Mouse (Mus musculus) embryonic facial prominence, embryonic 11.5 days (tissue): ENCODE results near the gene Tns2. TPM values are rescaled to one million over a fixed set of nuclear protein-coding genes. Genes with fewer than 3 reads are reported as not detected.

Experiments
- ATAC-seq: fragments of 200-750 bp; cut with Nextera tagmentation; replicated peaks from 2 replicates; pipeline ENCODE4 v1.8.0; 2017; ENCODE audit warnings: low read depth; ENCODE audit not compliant: insufficient number of reproducible peaks, low FRiP score, low TSS enrichment
- DNase-seq: peaks from one replicate; pipeline ENCODE4 v3.0.0-alpha.2; 2015; ENCODE audit warnings: low spot score
- H3K27ac ChIP-seq: fragments of 300-500 bp; sonication (generic); replicated peaks from 2 replicates; pipeline ENCODE4 v1.5.1; 2014; ENCODE audit warnings: mild to moderate bottlenecking, low read depth, low read length, control low read depth
- H3K27me3 ChIP-seq: fragments of 300-500 bp; sonication (generic); 2 replicates; pipeline ENCODE4 v1.6.1; 2014; ENCODE audit warnings: mild to moderate bottlenecking, low read length, moderate library complexity, mixed read lengths; ENCODE audit not compliant: control insufficient read depth, insufficient read depth
- H3K36me3 ChIP-seq: fragments of 300-500 bp; sonication (generic); replicated peaks from 2 replicates; pipeline ENCODE4 v1.6.1; 2014; ENCODE audit warnings: low read depth, mild to moderate bottlenecking, low read length, moderate library complexity, mixed read lengths; ENCODE audit not compliant: control insufficient read depth, insufficient read depth
- H3K4me1 ChIP-seq: fragments of 300-500 bp; sonication (generic); 2 replicates; pipeline ENCODE4 v1.6.1; 2014; ENCODE audit warnings: low read length, mixed read lengths; ENCODE audit not compliant: control insufficient read depth, insufficient read depth
- H3K4me2 ChIP-seq: fragments of 300-500 bp; sonication (generic); 2 replicates; pipeline ENCODE4 v1.6.1; 2014; ENCODE audit warnings: low read depth, mild to moderate bottlenecking, control low read depth, low read length, moderate library complexity
- H3K4me3 ChIP-seq: fragments of 300-500 bp; sonication (generic); 2 replicates; pipeline ENCODE4 v1.5.1; 2014; ENCODE audit warnings: low read depth, low read length, control low read depth
- H3K9ac ChIP-seq: fragments of 300-500 bp; sonication (generic); replicated peaks from 2 replicates; pipeline ENCODE4 v1.6.1; 2014; ENCODE audit warnings: mild to moderate bottlenecking, control low read depth, low read length
- H3K9me3 ChIP-seq: fragments of 300-500 bp; sonication (generic); replicated peaks from 2 replicates; pipeline ENCODE4 v1.6.1; 2016; ENCODE audit warnings: mild to moderate bottlenecking, low read length, inconsistent platforms, mixed read lengths; ENCODE audit not compliant: control insufficient read depth
- WGBS: fragments of 180-500 bp; shearing (Covaris S2); extraction: QIAGEN DNeasy Blood & Tissue Kit; methylation state at CpG from one replicate; pipeline ENCODE4 v1.1.7; 2014; 5-methylcytosine and 5-hydroxymethylcytosine counted together
- polyA plus RNA-seq: library from polyadenylated mRNA; unstranded; fragments of >200 nt; fragmentation: Nextera tagmentation; extraction: Ambion mirVana; gene quantifications from 2 replicates; pipeline ENCODE4 v1.2.1, GENCODE M21; 2014

Gene Tns2
- polyA plus RNA-seq, 1 experiment from 2014 or later: 14.0 TPM

- Histone ChIP-seq H3K36me3 (no peaks in the 10 kb centered on the region), H3K27ac (peak overlapping the region; percentile 92), H3K27me3 (no peaks in the 10 kb centered on the region; the same call in 1 of the 2 replicates), H3K9me3 (no peaks in the 10 kb centered on the region), H3K4me1 (peaks cover 43% of the 10 kb centered on the region), H3K9ac (peak overlapping the region; percentile 63), H3K4me2 (peak overlapping the region; percentile 47), H3K4me3 (peak overlapping the region; percentile 29)
- DNase-seq (peak; percentile 58), ATAC-seq (0 out of 2 replicates have a peak, but pooled peaks have one; percentile 4)
- 2% methylated on average over 13 of the region's 14 CpGs for WGBS
Measured at GRCm38 (mm10) chr15:102103371-102103946, 3.2 kb downstream of the Tns2 start.

GRCm38 (mm10) chr15:102103947-102104555 lies 3.8 kb downstream of the Tns2 start:
- H3K9ac ChIP-seq: peak overlapping the region; percentile 63
- no peaks in the 10 kb centered on the region for H3K9me3 ChIP-seq
- H3K27ac ChIP-seq: peak overlapping the region; percentile 92
- H3K4me3 ChIP-seq: peak overlapping the region; percentile 29
- no peaks in the 10 kb centered on the region; the same call in 1 of the 2 replicates for H3K27me3 ChIP-seq
- no peaks in the 10 kb centered on the region; the same call in 1 of the 2 replicates for H3K36me3 ChIP-seq
- H3K4me1 ChIP-seq: peaks cover 41% of the 10 kb centered on the region
- H3K4me2 ChIP-seq: peak overlapping the region; percentile 47
- ATAC-seq: no peak
- DNase-seq: peak; percentile 51
- WGBS: 12% methylated on average over 12 of the region's 12 CpGs

GRCm38 (mm10) chr15:102105360-102105759 lies 5.1 kb downstream of the Tns2 start:
- no peaks in the 10 kb centered on the region; the same call in 1 of the 2 replicates for H3K36me3 ChIP-seq
- WGBS: 62% methylated on average over 5 of the region's 5 CpGs
- H3K4me3 ChIP-seq: no peak overlapping the region
- no peak overlapping the region for H3K27ac ChIP-seq
- peaks cover 38% of the 10 kb centered on the region for H3K4me1 ChIP-seq
- ATAC-seq: no peak
- H3K4me2 ChIP-seq: no peak overlapping the region
- no peaks in the 10 kb centered on the region for H3K9me3 ChIP-seq
- H3K27me3 ChIP-seq: no peaks in the 10 kb centered on the region; the same call in 1 of the 2 replicates
- no peak overlapping the region for H3K9ac ChIP-seq
- no peak for DNase-seq

GRCm38 (mm10) chr15:102105764-102106730 lies 5.8 kb downstream of the Tns2 start:
- Histone ChIP-seq H3K4me3 (no peak overlapping the region), H3K4me1 (peaks cover 35% of the 10 kb centered on the region), H3K27me3 (no peaks in the 10 kb centered on the region; the same call in 1 of the 2 replicates), H3K9ac (no peak overlapping the region), H3K27ac (no peak overlapping the region), H3K36me3 (no peaks in the 10 kb centered on the region; the same call in 1 of the 2 replicates), H3K4me2 (peak overlapping the region; percentile 57; the same call in 1 of the 2 replicates), H3K9me3 (no peaks in the 10 kb centered on the region)
- 28% methylated on average over 18 of the region's 18 CpGs for WGBS
- DNase-seq: peak; percentile 41
- ATAC-seq: no peak

- H3K9me3 ChIP-seq: no peaks in the 10 kb centered on the region
- no peaks in the 10 kb centered on the region; the same call in 1 of the 2 replicates for H3K27me3 ChIP-seq
- no peak overlapping the region for H3K9ac ChIP-seq
- H3K4me3 ChIP-seq: peak overlapping the region; percentile 26
- DNase-seq: peak; percentile 53
- H3K36me3 ChIP-seq: no peaks in the 10 kb centered on the region; the same call in 1 of the 2 replicates
- 9% methylated on average over 38 of the region's 38 CpGs for WGBS
- peak overlapping the region; percentile 57 for H3K4me2 ChIP-seq
- no peak for ATAC-seq
- peaks cover 27% of the 10 kb centered on the region for H3K4me1 ChIP-seq
- H3K27ac ChIP-seq: no peak overlapping the region
Measured at GRCm38 (mm10) chr15:102106754-102107456, 6.7 kb downstream of the Tns2 start.

- Histone ChIP-seq H3K36me3 (no peaks in the 10 kb centered on the region; the same call in 1 of the 2 replicates), H3K4me2 (no peak overlapping the region), H3K27me3 (no peaks in the 10 kb centered on the region; the same call in 1 of the 2 replicates), H3K9ac (no peak overlapping the region), H3K4me3 (no peak overlapping the region), H3K4me1 (peaks cover 16% of the 10 kb centered on the region), H3K9me3 (no peaks in the 10 kb centered on the region), H3K27ac (no peak overlapping the region)
- DNase-seq (peak; percentile 83), ATAC-seq (no peak)
- 42% methylated on average over 13 of the region's 13 CpGs for WGBS
Measured at GRCm38 (mm10) chr15:102107689-102108573, 7.7 kb downstream of the Tns2 start.
